Mouse (Mus musculus) hindbrain, embryonic 13.5 days (tissue): ENCODE data around the gene Gm20388. TPM values are rescaled to one million over a fixed set of nuclear protein-coding genes. Genes with fewer than 3 reads are reported as not detected.

Experiments
- ATAC-seq: fragments of 200-750 bp; cut with Nextera tagmentation; 2 replicates; pipeline ENCODE4 v1.8.0; 2017; ENCODE audit warnings: moderate TSS enrichment; ENCODE audit not compliant: low FRiP score
- H3K27ac ChIP-seq: fragments of 300-500 bp; sonication (generic); 2 replicates; pipeline ENCODE4 v1.5.1; 2015; ENCODE audit warnings: inconsistent platforms, mild to moderate bottlenecking, moderate library complexity
- H3K27me3 ChIP-seq: fragments of 300-500 bp; sonication (generic); 2 replicates; pipeline ENCODE4 v1.6.1; 2015; ENCODE audit warnings: mild to moderate bottlenecking, inconsistent platforms
- H3K36me3 ChIP-seq: fragments of 300-500 bp; sonication (generic); 2 replicates; pipeline ENCODE4 v1.6.1; 2015; ENCODE audit warnings: mild to moderate bottlenecking, inconsistent platforms
- H3K4me1 ChIP-seq: fragments of 300-500 bp; sonication (generic); replicated peaks from 2 replicates; pipeline ENCODE4 v1.6.1; 2015; ENCODE audit warnings: inconsistent platforms
- H3K4me2 ChIP-seq: fragments of 300-500 bp; sonication (generic); 2 replicates; pipeline ENCODE4 v1.6.1; 2015; ENCODE audit warnings: inconsistent platforms, mild to moderate bottlenecking, moderate library complexity
- H3K4me3 ChIP-seq: fragments of 300-500 bp; sonication (generic); 2 replicates; pipeline ENCODE4 v1.5.1; 2015; ENCODE audit warnings: mild to moderate bottlenecking, inconsistent platforms
- H3K9ac ChIP-seq: fragments of 300-500 bp; sonication (generic); 2 replicates; pipeline ENCODE4 v1.6.1; 2015; ENCODE audit warnings: mild to moderate bottlenecking, inconsistent platforms
- H3K9me3 ChIP-seq: fragments of 300-500 bp; sonication (generic); 2 replicates; pipeline ENCODE4 v1.6.1; 2016; ENCODE audit warnings: inconsistent platforms
- WGBS: fragments of 180-500 bp; shearing (Covaris S2); methylation state at CpG from one replicate; pipeline ENCODE4 v1.1.7; 2015; 5-methylcytosine and 5-hydroxymethylcytosine counted together
- polyA plus RNA-seq: library from polyadenylated mRNA; unstranded; fragments of >200 nt; fragmentation: Nextera tagmentation; extraction: Ambion mirVana; gene quantifications from 2 replicates; pipeline ENCODE4 v1.2.1, GENCODE M21; 2015

Gm20388 gene
- polyA plus RNA-seq, 1 experiment from 2014 or later: 1.9 TPM

GRCm38 (mm10) chr8:120342847-120343548 lies 432.4 kb downstream of the Gm20388 start:
- peaks cover 86% of the 10 kb centered on the region for H3K4me1 ChIP-seq
- no peak overlapping the region for H3K4me2 ChIP-seq
- H3K9ac ChIP-seq: no peak overlapping the region
- H3K4me3 ChIP-seq: no peak overlapping the region
- no peaks in the 10 kb centered on the region; the same call in none of the 2 replicates for H3K27me3 ChIP-seq
- no peaks in the 10 kb centered on the region for H3K36me3 ChIP-seq
- no peak for ATAC-seq
- H3K27ac ChIP-seq: peak overlapping the region; percentile 89
- H3K9me3 ChIP-seq: no peaks in the 10 kb centered on the region
- WGBS: 38% methylated on average over 7 of the region's 7 CpGs

DNA sequence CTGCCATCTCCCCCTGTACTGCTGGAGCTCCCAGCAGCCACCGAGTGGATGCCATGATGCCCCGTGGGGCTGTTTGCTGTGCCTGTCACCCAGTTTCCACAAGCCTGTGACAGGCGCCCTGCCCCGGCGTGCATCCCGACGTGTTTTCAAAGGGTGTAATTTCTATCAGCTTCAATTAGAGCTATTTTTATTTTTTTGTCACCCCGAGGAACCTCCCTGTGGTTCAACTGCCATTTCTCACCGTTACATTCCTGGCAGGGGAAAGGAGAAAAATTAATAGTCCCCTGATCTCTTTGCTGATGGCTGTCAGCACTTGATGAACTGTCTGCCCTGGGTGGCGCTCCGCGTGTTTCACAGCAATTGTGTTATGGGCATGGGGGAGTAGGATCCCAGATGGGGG lies 432.9 kb downstream of the Gm20388 start:
- 38% methylated on average over 12 of the region's 12 CpGs for WGBS
- Histone ChIP-seq H3K4me1 (peaks cover 91% of the 10 kb centered on the region), H3K9me3 (no peaks in the 10 kb centered on the region), H3K36me3 (no peaks in the 10 kb centered on the region), H3K4me3 (no peak overlapping the region), H3K4me2 (no peak overlapping the region), H3K9ac (0 out of 2 replicates have a peak overlapping the region, but pooled peaks have one; percentile 25), H3K27me3 (no peaks in the 10 kb centered on the region; the same call in none of the 2 replicates), H3K27ac (peak overlapping the region; percentile 89)
- no peak for ATAC-seq

- Histone ChIP-seq H3K9ac (0 out of 2 replicates have a peak overlapping the region, but pooled peaks have one; percentile 25), H3K4me2 (no peak overlapping the region), H3K27ac (peak overlapping the region; percentile 89), H3K27me3 (no peaks in the 10 kb centered on the region; the same call in 1 of the 2 replicates), H3K4me1 (peaks cover 96% of the 10 kb centered on the region), H3K36me3 (no peaks in the 10 kb centered on the region), H3K9me3 (no peaks in the 10 kb centered on the region), H3K4me3 (no peak overlapping the region)
- ATAC-seq: no peak
- WGBS: 25% methylated on average over 4 of the region's 4 CpGs
Measured at GRCm38 (mm10) chr8:120344166-120344565, 433.5 kb downstream of the Gm20388 start.

DNA sequence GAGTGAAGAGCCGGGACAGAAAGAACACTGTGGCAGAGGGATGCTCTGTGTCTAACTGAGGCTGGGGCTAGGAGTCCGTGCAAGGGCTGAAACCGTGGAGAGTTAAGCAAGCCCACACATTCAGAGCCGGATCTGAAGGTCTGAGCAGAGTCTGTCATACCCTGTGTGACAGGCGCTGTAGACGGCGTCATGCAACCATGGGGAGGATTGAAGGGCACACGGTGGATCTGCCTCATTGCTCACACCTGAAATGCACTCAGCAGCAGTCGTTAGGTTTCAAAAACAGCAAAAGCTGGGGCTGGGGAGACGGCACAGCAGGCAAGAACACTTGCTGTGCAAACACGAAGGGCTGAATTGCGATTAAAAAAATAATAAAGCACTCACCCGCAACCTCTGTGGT lies 433.9 kb downstream of the Gm20388 start:
- Histone ChIP-seq H3K4me1 (peaks cover 96% of the 10 kb centered on the region), H3K4me3 (no peak overlapping the region), H3K36me3 (no peaks in the 10 kb centered on the region), H3K27me3 (no peaks in the 10 kb centered on the region; the same call in 1 of the 2 replicates), H3K27ac (peak overlapping the region; percentile 89), H3K9me3 (no peaks in the 10 kb centered on the region), H3K9ac (0 out of 2 replicates have a peak overlapping the region, but pooled peaks have one; percentile 25), H3K4me2 (no peak overlapping the region)
- 22% methylated on average over 13 of the region's 13 CpGs for WGBS
- ATAC-seq: no peak

- Histone ChIP-seq H3K36me3 (no peaks in the 10 kb centered on the region), H3K27me3 (no peaks in the 10 kb centered on the region; the same call in 1 of the 2 replicates), H3K9me3 (no peaks in the 10 kb centered on the region), H3K4me3 (no peak overlapping the region), H3K9ac (peak overlapping the region; percentile 65), H3K4me2 (peak overlapping the region; percentile 18), H3K27ac (peak overlapping the region; percentile 94), H3K4me1 (peaks cover 90% of the 10 kb centered on the region)
- WGBS: 28% methylated on average over 21 of the region's 21 CpGs
- ATAC-seq: peak; percentile 60
Measured at GRCm38 (mm10) chr8:120347734-120348341, 437.2 kb downstream of the Gm20388 start.

DNA sequence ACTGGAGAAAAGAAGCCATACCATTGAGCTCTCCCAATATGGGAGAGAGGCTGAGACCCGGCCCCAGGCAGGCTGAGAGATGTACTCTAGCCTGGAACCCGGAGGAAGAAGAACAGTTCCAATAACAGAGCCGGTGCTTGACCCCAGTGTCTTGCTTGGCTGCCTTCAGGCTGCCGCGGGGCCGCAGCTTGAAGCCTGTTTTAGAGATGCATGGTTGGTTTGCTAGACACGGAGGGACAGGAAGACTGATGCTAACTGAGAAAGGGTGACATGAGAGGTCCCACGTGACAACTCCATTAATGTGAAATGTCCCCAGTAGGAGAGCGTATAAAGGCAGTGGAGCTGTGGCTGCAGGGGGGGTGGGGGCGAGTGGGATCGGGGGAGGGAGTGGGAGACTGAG lies 438.3 kb downstream of the Gm20388 start:
- Histone ChIP-seq H3K9me3 (no peaks in the 10 kb centered on the region), H3K9ac (0 out of 2 replicates have a peak overlapping the region, but pooled peaks have one; percentile 35), H3K27me3 (no peaks in the 10 kb centered on the region; the same call in 1 of the 2 replicates), H3K4me3 (no peak overlapping the region), H3K4me1 (peaks cover 90% of the 10 kb centered on the region), H3K4me2 (no peak overlapping the region), H3K36me3 (no peaks in the 10 kb centered on the region), H3K27ac (peak overlapping the region; percentile 94)
- ATAC-seq: no peak
- whole genome bisulfite sequencing: 8% methylated on average over 11 of the region's 11 CpGs

DNA sequence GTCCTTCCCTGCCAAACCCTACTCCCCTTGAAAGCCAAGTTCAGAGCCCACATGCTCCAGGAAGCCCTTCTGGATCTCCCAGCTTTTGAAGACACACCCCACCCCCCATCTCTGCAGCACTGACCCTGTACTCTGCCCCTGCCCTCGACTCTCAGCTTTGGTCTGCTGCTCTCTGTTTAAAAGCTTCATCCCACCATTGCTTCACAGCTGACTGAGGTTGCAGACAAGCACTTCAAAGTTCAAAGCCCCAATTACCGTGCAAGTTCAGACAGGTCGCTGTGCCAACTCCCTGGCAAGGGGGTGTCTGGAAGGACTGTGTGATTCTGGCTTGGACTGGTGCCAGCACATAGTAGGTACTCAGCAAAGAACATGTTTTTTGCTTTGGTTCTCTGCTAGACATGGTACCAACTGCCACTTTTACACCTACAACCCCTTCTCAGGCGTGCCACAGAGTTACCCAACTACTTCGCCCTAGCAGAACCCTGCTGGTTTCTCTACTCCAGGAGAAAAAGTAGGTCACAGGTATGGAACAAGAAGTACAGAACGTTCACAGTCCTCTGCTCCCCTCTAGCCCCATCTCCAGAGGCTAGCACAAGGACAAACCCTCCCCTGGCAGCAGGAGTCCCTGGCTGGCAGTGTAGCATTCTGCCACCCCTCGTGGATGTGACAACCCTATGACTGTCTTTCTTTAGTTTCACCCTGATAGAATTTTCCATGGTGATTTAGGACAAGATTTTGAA lies 440.9 kb downstream of the Gm20388 start:
- Histone ChIP-seq H3K27ac (no peak overlapping the region), H3K4me2 (no peak overlapping the region), H3K27me3 (no peaks in the 10 kb centered on the region), H3K9me3 (no peaks in the 10 kb centered on the region), H3K36me3 (no peaks in the 10 kb centered on the region), H3K4me1 (peaks cover 89% of the 10 kb centered on the region), H3K4me3 (no peak overlapping the region), H3K9ac (no peak overlapping the region)
- ATAC-seq: no peak
- 67% methylated on average over 7 of the region's 7 CpGs for WGBS

GRCm38 (mm10) chr8:120352096-120352495 lies 441.5 kb downstream of the Gm20388 start:
- 49% methylated on average over 10 of the region's 10 CpGs for WGBS
- no peaks in the 10 kb centered on the region for H3K9me3 ChIP-seq
- H3K4me1 ChIP-seq: peaks cover 88% of the 10 kb centered on the region
- H3K4me3 ChIP-seq: no peak overlapping the region
- ATAC-seq: no peak
- no peaks in the 10 kb centered on the region for H3K36me3 ChIP-seq
- H3K27ac ChIP-seq: no peak overlapping the region
- no peak overlapping the region for H3K9ac ChIP-seq
- H3K4me2 ChIP-seq: no peak overlapping the region
- no peaks in the 10 kb centered on the region for H3K27me3 ChIP-seq

DNA sequence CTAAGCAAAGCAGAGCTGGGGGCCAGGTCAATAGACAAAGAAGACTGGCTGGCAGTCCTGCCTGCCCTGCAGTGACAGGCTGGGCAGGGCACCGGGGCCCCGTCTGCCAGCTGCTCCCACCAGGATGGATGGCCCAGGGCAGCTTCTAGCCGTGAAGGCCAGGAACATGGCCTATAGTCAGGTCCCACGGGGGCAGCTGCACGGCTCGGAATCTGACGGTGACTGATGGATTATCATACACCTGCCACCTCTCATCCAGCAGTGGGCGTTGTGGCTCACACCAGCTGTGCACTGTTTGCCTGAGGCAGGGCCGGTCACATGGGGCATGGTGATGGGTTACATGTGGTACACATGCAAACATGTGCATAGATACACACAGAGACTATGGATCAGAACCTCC lies 445.4 kb downstream of the Gm20388 start:
- WGBS: 34% methylated on average over 9 of the region's 9 CpGs

DNA sequence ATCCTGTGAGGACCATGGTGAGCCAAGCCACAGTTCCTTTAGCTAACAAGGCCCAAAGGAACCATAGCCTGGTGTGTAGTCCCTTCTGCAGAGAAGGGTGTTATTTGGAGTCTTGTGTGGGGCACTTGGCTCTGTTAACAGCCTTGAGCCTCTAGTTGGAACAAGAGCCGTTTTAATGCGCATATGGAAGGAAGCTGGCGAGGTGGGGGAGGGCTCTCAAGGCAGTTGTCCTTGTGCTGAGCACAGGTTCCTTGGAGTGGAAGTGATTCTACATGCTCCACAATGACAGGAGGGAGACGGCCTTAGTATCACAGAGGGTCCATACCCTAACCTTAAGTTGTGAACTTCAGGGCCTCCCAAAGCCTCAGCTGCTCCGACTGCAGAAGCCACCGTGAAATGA lies 446.9 kb downstream of the Gm20388 start:
- Histone ChIP-seq H3K4me3 (no peak overlapping the region), H3K4me2 (no peak overlapping the region), H3K9me3 (no peaks in the 10 kb centered on the region), H3K9ac (no peak overlapping the region), H3K4me1 (peaks cover 89% of the 10 kb centered on the region), H3K36me3 (no peaks in the 10 kb centered on the region), H3K27ac (no peak overlapping the region), H3K27me3 (0 out of 2 replicates have a peak, but pooled peaks cover 4% of the 10 kb centered on the region)
- 62% methylated on average over 6 of the region's 6 CpGs for WGBS
- no peak for ATAC-seq

More for the DNA sequence above, 445.4 kb downstream of the Gm20388 start:
- Histone ChIP-seq H3K4me1 (peaks cover 91% of the 10 kb centered on the region), H3K9ac (no peak overlapping the region), H3K27me3 (0 out of 2 replicates have a peak, but pooled peaks cover 4% of the 10 kb centered on the region), H3K4me2 (no peak overlapping the region), H3K9me3 (no peaks in the 10 kb centered on the region), H3K4me3 (no peak overlapping the region), H3K27ac (peak overlapping the region; percentile 76), H3K36me3 (no peaks in the 10 kb centered on the region)
- 0 out of 2 replicates have a peak, but pooled peaks have one; percentile 33 for ATAC-seq

DNA sequence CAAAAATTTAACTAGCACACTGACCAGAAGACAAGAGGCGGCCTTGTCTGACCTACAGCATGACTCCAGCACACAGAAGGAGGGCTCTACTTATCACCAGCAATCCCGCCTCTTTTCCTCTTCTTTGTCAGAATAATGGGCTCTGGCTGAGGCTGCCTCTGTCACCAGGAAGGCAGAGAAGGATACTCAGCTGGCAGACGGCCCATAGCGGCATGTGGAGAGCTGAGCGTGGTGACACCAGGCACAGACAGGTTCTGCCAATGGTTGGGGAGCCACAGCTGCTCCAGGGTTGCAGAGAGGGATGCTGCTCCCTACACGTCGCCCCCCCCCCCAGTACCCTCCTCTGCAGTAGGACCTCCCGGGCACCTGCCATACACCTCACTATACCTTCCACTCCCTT lies 450.7 kb downstream of the Gm20388 start:
- H3K9ac ChIP-seq: no peak overlapping the region
- peaks cover 65% of the 10 kb centered on the region for H3K4me1 ChIP-seq
- H3K27ac ChIP-seq: peak overlapping the region; percentile 60
- H3K4me2 ChIP-seq: no peak overlapping the region
- WGBS: 63% methylated on average over 8 of the region's 8 CpGs
- no peaks in the 10 kb centered on the region for H3K9me3 ChIP-seq
- 0 out of 2 replicates have a peak, but pooled peaks cover 8% of the 10 kb centered on the region for H3K27me3 ChIP-seq
- no peak for ATAC-seq
- H3K4me3 ChIP-seq: no peak overlapping the region
- H3K36me3 ChIP-seq: no peaks in the 10 kb centered on the region

DNA sequence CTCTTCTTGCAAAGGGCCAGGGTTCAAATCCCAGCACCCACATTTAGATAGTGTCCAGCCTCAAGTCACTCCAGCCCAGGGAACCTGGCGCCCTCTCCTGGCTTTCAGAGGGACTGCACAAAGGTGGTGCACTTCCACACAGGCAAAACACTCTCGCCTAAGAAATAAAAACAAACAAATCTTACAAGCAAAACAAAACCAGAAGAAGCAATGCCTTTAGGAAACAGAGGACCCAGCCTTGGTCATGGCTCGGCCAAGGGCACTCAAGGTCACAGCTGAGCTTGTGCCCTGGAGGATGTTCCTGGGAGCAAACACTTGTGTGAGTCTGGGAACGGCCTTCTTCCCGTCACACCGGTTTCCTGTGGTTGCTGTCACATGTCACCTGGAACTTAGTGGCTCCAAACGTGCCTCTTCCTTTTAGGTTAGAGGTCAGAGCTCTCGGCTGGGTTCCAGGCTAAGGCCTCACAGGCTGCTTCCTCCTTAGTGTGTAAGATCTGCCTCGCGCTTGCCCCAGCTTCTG lies 453.0 kb downstream of the Gm20388 start:
- Histone ChIP-seq H3K27me3 (0 out of 2 replicates have a peak, but pooled peaks cover 5% of the 10 kb centered on the region), H3K4me3 (no peak overlapping the region), H3K36me3 (no peaks in the 10 kb centered on the region), H3K9ac (no peak overlapping the region), H3K9me3 (no peaks in the 10 kb centered on the region), H3K4me1 (peaks cover 56% of the 10 kb centered on the region), H3K27ac (peak overlapping the region; percentile 18; the same call in 1 of the 2 replicates), H3K4me2 (no peak overlapping the region)
- ATAC-seq: no peak
- 58% methylated on average over 10 of the region's 10 CpGs for WGBS
